Mouse (Mus musculus) testis, adult 2 months (tissue): ENCODE data around the gene Ppp1r35. TPM values are rescaled to one million over a fixed set of nuclear protein-coding genes. Genes with fewer than 3 reads are reported as not detected.
"Not testable (repeated sequence)": the region's sequence is repeated elsewhere in the genome, so short reads cannot be mapped to it uniquely, and the experiment has no call there.

Source experiments
- H3K27ac ChIP-seq: fragments of 200-500 bp; 2 replicates; pipeline ENCODE4 v1.5.1; 2012; ENCODE audit warnings: low read depth, low read length; ENCODE audit not compliant: control insufficient read depth, insufficient read depth
- H3K27me3 ChIP-seq: fragments of 200-500 bp; 2 replicates; pipeline ENCODE4 v1.6.1; 2012; ENCODE audit warnings: mild to moderate bottlenecking, low read length, moderate library complexity; ENCODE audit not compliant: control insufficient read depth, insufficient read depth
- H3K36me3 ChIP-seq: fragments of 200-500 bp; 2 replicates; pipeline ENCODE4 v1.6.1; 2012; ENCODE audit warnings: mild to moderate bottlenecking, low read length; ENCODE audit not compliant: control insufficient read depth, insufficient read depth
- H3K4me1 ChIP-seq: fragments of 200-500 bp; 2 replicates; pipeline ENCODE4 v1.6.1; 2012; ENCODE audit warnings: low read length; ENCODE audit not compliant: control insufficient read depth, insufficient read depth
- H3K4me3 ChIP-seq: fragments of 200-500 bp; 2 replicates; pipeline ENCODE4 v1.5.1; 2012; ENCODE audit warnings: low read depth, mild to moderate bottlenecking, low read length, moderate library complexity, mixed read lengths; ENCODE audit not compliant: control insufficient read depth
- CTCF ChIP-seq: fragments of 200-500 bp; IDR thresholded peaks from 2 replicates; pipeline ENCODE4 v1.5.1; 2012; ENCODE audit warnings: low read depth, mild to moderate bottlenecking, inconsistent platforms, low read length, moderate library complexity; ENCODE audit not compliant: control insufficient read depth, insufficient read depth, insufficient replicate concordance
- POLR2A ChIP-seq: fragments of 200-500 bp; IDR thresholded peaks from 2 replicates; pipeline ENCODE4 v1.6.1; 2012; ENCODE audit warnings: low read depth, mild to moderate bottlenecking, inconsistent platforms, low read length, moderate library complexity; ENCODE audit not compliant: control insufficient read depth
- polyA plus RNA-seq: library from polyadenylated mRNA; depleted of rRNA; stranded (reverse); fragments of >200 nt; gene quantifications from 2 replicates; pipeline ENCODE4 v1.2.3, GENCODE M21; 2012

Gene Ppp1r35
- polyA plus RNA-seq, 1 experiment: 48.3 TPM

DNA sequence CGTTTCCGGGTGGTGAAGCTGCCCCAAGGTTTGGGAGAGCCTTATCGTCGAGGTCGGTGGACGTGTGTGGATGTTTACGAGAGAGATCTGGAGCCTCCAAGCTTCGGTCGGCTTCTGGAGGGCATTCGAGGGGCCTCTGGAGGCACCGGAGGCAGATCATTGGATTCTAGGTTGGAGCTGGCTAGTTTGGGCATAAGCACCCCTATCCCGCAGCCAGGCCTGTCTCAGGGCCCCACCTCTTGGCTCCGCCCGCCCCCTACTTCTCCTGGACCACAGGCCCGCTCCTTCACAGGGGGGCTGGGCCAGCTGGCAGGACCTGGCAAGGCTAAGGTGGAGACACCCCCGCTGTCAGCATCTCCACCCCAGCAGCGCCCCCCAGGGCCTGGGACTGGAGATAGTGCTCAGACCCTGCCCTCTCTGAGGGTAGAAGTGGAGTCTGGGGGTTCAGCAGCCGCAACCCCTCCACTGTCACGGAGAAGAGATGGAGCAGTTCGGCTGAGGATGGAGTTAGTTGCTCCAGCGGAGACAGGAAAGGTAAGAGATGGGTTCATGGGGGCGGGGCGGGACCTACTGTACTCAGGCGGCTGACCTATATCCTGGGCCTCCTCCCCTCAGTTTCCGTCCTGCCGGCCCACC is 31.2 kb upstream of the Ppp1r35 start:
- Histone ChIP-seq H3K27me3 (no peaks in the 10 kb centered on the region), H3K27ac (no peak overlapping the region)

GRCm38 (mm10) chr5:137748130-137748770 is 30.4 kb upstream of the Ppp1r35 start:
- no peak overlapping the region; the same call in 1 of the 2 replicates for H3K4me3 ChIP-seq
- H3K4me1 ChIP-seq: peaks cover 7% of the 10 kb centered on the region
- TF ChIP-seq CTCF (no peak), POLR2A (no peak)
- H3K27me3 ChIP-seq: no peaks in the 10 kb centered on the region
- 0 out of 2 replicates have a peak overlapping the region, but pooled peaks have one; percentile 9 for H3K27ac ChIP-seq
- no peaks in the 10 kb centered on the region for H3K36me3 ChIP-seq

More for the DNA sequence above, 31.2 kb upstream of the Ppp1r35 start:
- TF ChIP-seq CTCF (no peak), POLR2A (no peak)
- Histone ChIP-seq H3K4me1 (peaks cover 7% of the 10 kb centered on the region), H3K36me3 (no peaks in the 10 kb centered on the region), H3K4me3 (peak overlapping the region; percentile 80)

DNA sequence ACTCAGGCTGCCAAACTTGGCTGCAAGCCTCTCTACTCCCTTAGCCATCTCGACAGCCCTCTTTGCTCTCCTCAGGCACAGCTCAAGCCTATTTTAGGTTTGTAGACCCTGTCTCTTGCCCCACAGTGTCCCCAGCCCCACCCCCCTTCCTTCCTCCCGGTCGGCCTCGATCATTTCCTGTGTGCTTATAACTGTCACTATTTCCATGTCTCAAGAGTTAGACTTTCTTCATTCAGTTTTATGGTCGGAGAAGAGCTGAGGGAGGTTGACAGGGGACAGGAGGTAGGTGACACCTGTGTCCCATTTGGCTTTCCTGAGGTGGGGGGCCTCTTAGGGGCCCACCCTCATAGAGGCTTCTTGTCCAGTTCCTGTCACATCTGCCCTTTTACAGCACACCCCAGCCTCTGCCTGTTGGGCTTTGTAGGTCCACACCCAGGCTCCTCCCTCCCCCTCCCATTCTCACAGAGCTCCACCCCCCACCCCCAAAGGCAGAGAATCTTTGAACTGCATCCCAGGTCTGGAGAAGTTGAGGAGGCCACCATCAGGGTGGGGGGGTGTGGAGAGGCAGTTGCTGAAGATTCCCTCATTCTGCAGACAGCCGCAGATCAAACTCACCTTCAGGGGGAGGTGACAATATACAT is 29.3 kb upstream of the Ppp1r35 start:
- H3K4me3 ChIP-seq: no peak overlapping the region
- peaks cover 7% of the 10 kb centered on the region for H3K4me1 ChIP-seq
- no peak for TF ChIP-seq CTCF
- no peak for TF ChIP-seq POLR2A
- H3K27me3 ChIP-seq: no peaks in the 10 kb centered on the region
- H3K27ac ChIP-seq: no peak overlapping the region
- no peaks in the 10 kb centered on the region for H3K36me3 ChIP-seq

DNA sequence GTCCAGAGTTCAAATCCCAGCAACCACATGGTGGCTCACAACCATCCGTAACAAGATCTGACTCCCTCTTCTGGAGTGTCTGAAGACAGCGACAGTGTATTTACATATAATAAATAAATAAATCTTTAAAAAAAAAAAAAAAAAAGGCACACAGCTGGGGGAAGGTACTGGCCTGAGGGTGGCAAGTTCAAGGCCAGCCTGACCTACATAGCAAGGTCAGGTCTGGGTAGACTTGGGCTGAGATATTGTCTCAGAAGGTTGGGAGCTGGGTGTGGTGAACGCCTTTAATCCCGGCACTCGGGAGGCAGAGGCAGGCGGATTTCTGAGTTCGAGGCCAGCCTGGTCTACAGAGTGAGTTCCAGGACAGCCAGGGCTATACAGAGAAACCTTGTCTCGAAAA is 28.4 kb upstream of the Ppp1r35 start:
- not testable (repeated sequence) for H3K27ac ChIP-seq, H3K36me3 ChIP-seq, H3K4me3 ChIP-seq, H3K27me3 ChIP-seq, H3K4me1 ChIP-seq

- no peak for TF ChIP-seq POLR2A
- TF ChIP-seq CTCF: no peak
- H3K36me3 ChIP-seq: no peaks in the 10 kb centered on the region
- peaks cover 7% of the 10 kb centered on the region for H3K4me1 ChIP-seq
These were observed 27.3 kb upstream of the Ppp1r35 start for GRCm38 (mm10) chr5:137751221-137751887.

GRCm38 (mm10) chr5:137751988-137752387 is 26.7 kb upstream of the Ppp1r35 start:
- no peak overlapping the region for H3K27ac ChIP-seq
- H3K4me1 ChIP-seq: peaks cover 8% of the 10 kb centered on the region
- no peak overlapping the region for H3K4me3 ChIP-seq
- no peaks in the 10 kb centered on the region for H3K36me3 ChIP-seq
- TF ChIP-seq POLR2A: no peak
- TF ChIP-seq CTCF: no peak
- no peaks in the 10 kb centered on the region for H3K27me3 ChIP-seq

More at GRCm38 (mm10) chr5:137751221-137751887, 27.3 kb upstream of the Ppp1r35 start:
- H3K4me3 ChIP-seq: no peak overlapping the region
- no peaks in the 10 kb centered on the region for H3K27me3 ChIP-seq
- no peak overlapping the region for H3K27ac ChIP-seq

DNA sequence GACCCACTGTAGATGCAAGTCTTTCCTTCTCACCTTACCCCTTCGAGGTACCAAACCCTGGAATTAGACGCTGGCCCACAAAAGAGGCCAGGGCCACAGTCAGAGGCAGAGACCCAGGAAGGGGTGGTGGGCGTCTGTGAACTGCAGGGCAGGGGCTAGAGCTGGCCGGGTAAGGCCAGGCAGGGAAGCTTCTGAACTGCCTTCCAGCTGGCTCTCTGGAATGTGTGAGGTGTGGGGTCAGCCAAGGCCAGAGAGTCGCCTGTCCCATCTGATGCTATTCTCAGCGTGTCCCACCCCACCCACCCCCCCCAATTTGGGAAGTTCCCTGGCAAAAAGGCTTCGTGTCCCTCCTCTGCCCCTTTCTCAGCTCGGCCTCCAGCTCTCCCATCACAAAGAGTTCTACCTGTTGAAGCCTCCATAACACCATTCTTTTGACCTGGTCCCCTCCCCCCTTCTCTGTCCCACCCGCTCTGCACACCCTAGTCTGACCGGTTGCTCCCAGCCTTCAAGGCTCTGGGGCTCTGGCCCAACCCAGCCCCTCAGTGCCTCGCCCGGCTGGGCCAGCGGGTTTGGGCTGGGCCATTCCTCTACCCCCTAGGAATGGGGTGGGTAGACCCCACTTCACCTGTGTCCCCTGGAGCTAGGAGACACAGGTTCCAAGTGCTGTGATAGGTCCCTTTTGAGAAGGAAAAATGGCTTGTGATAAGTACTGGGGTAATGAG is 25.4 kb upstream of the Ppp1r35 start:
- TF ChIP-seq CTCF: no peak
- TF ChIP-seq POLR2A: no peak
- Histone ChIP-seq H3K36me3 (no peaks in the 10 kb centered on the region), H3K27ac (no peak overlapping the region), H3K4me1 (peaks cover 6% of the 10 kb centered on the region), H3K4me3 (no peak overlapping the region), H3K27me3 (no peaks in the 10 kb centered on the region)
